Mouse (Mus musculus) activated CD4-positive, CD25-positive, alpha-beta regulatory T cell, adult 4 months (primary cell): Measurements from ENCODE around the gene Ntsr2. TPM values are rescaled to one million over a fixed set of nuclear protein-coding genes. Genes with fewer than 3 reads are reported as not detected.
"Not testable (repeated sequence)": the region's sequence is repeated elsewhere in the genome, so short reads cannot be mapped to it uniquely, and the experiment has no call there.

Experiments
- ATAC-seq: one replicate; pipeline ENCODE4 v1.8.0; 2017
- polyA plus RNA-seq, 2 experiments: library from polyadenylated mRNA; unstranded; fragments of 100-300 nt; shearing (Covaris generic); gene quantifications; one replicate each; pipeline ENCODE4 v1.2.1; 2017

The Ntsr2 gene
- polyA plus RNA-seq, 2 experiments from 2014 or later: not detected

- ATAC-seq: no peak
These were observed 3.4 kb upstream of the Ntsr2 start for GRCm38 (mm10) chr12:16649819-16650218.

- no peak for ATAC-seq
These were observed 2.4 kb downstream of the Ntsr2 start for GRCm38 (mm10) chr12:16655604-16656003.

GRCm38 (mm10) chr12:16656906-16657875 lies 4.0 kb downstream of the Ntsr2 start:
- no peak for ATAC-seq

- no peak for ATAC-seq
These were observed 8.3 kb downstream of the Ntsr2 start for GRCm38 (mm10) chr12:16661459-16661858.

GRCm38 (mm10) chr12:16661936-16662335 lies 8.8 kb downstream of the Ntsr2 start:
- no peak for ATAC-seq

- ATAC-seq: no peak
These were observed 9.9 kb downstream of the Ntsr2 start for GRCm38 (mm10) chr12:16662955-16663585.

- ATAC-seq: no peak
These were observed 11.8 kb downstream of the Ntsr2 start for GRCm38 (mm10) chr12:16665022-16665421.

GRCm38 (mm10) chr12:16669176-16669575 lies 16.0 kb downstream of the Ntsr2 start:
- ATAC-seq: no peak

GRCm38 (mm10) chr12:16672246-16672645 lies 19.1 kb downstream of the Ntsr2 start:
- no peak for ATAC-seq

- no peak for ATAC-seq
These were observed 37.4 kb downstream of the Ntsr2 start for GRCm38 (mm10) chr12:16690631-16691030.

- ATAC-seq: no peak
These were observed 41.6 kb downstream of the Ntsr2 start for GRCm38 (mm10) chr12:16694783-16695182.

- ATAC-seq: not testable (repeated sequence)
These were observed 42.1 kb downstream of the Ntsr2 start for GRCm38 (mm10) chr12:16695252-16695651.

GRCm38 (mm10) chr12:16696146-16696545 lies 43.0 kb downstream of the Ntsr2 start:
- ATAC-seq: no peak

GRCm38 (mm10) chr12:16698691-16699090 lies 45.5 kb downstream of the Ntsr2 start:
- ATAC-seq: no peak

Other genes with a start within 250 kb of the Ntsr2 start
- 10 to 100 TPM; 10.9 to 12.0 TPM for gene Lpin1, start 42.4 kb upstream of the Ntsr2 start, polyA plus RNA-seq
- under 1 TPM in 1 of 2 experiments, not detected in 1; 0.12 TPM for gene Greb1, start 147.5 kb downstream of the Ntsr2 start, polyA plus RNA-seq
- 1 to 10 TPM; 3.3 to 3.6 TPM for gene E2f6, start 157.6 kb downstream of the Ntsr2 start, polyA plus RNA-seq
- 10 to 100 TPM; 10.8 to 11.3 TPM for gene Rock2, start 241.5 kb downstream of the Ntsr2 start, polyA plus RNA-seq